Mouse (Mus musculus): Measurements from ENCODE around the gene Gm3417.
A peak's percentile ranks its signal among the peaks of the same experiment; 100 is the strongest.
"Not testable (repeated sequence)": the region's sequence is repeated elsewhere in the genome, so short reads cannot be mapped to it uniquely, and the experiment has no call there.

Gene Gm3417

GRCm38 (mm10) chr17:14978362-14979038 is at the start of gene Gm3417, which contains the start of gene 9030025P20Rik:
Gm3417 (minus strand) TSS chr17:14978790.
9030025P20Rik (plus strand) TSS chr17:14978468.
- DNase-seq (ENCODE audit: low spot score in 2 of 2): not testable (repeated sequence)

DNA sequence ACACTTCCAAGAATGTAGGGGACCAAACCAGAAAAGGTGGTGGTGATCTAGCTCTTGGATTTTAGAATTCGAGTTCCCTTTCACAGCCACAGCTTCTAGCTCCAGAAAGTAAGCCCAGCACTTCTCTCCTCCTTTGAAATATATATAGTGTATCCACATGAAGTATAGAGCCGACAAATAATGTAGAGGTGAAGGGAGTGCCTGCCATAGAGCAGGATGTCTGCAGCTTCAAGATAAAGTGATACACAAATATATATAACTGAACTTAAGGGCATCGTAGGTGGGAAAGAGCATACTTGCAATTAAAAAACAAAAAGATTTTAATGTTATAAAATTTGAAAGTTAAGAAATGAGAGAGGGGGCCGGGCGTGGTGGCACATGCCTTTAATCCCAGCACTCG is 46.9 kb upstream of the Gm3417 start:
- DNase-seq (ENCODE audit: low spot score in 2 of 2): not testable (repeated sequence)

DNA sequence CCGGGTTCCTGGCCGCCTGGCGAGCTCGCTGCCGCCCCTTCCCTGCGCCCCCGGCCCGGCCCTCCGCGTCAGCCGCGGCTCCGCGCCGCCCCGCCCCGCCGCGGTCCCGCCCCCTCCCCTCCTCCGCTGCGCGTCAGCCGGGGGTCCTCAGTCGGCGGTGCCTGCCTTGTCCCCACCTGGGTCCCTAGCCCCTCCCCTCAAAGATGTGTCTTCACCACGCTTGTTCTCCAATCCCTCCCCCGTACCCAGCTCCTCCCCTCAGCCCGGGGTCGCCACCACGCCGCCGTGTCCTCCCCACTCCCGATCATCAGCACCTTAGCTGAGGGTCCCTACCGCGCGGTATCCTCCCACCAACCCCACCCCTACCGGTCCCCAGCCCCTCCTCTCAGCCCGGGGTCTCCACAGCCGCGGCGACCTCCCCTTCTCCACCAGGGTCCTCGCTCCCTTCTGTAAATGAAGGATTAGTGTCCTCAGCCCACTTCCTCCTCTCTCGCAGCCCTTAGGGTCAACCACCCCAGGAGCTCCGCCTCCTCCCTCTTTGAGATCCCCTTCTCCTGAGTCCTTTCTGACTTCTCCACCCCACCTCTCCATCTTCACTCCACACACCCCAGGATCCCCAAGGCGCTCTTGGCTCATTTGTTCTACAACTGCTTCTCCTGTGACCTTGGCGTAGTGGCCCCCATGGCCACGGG is 46.1 kb upstream of the Gm3417 start:
- DNase-seq (ENCODE audit: low spot score in 2 of 2): not testable (repeated sequence)

DNA sequence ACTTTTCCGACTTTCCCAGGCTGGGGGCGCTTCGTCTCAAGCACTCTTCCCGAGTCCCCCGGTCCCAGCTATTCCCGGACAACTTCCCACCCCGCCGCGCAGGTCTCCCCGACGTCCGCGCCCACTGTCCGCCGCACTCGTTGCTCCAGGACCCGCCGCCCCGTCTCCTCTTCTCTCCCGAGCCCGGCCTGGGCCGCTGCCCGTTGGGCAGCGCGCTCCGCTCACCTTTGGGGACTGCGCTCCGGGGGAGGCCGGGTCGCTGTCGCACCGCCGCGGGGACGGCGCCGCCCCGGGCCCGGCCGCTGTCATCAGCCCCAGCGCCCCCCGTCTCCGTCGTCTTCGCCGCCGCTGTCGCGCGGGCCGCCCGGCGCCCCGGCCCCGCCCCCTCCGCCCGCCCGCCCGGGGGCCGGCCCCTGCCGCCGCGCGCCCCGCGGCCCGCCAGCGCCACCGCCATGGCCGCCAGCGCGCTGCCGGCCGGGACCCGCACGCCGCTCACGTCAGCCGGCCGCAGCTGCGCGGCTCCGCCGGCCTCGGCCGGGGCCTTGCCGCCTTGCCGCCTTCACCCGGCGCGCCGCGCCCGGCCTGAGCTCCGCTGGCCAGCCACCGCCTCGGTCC is 45.4 kb upstream of the Gm3417 start:
- not testable (repeated sequence) for DNase-seq (ENCODE audit: low spot score in 2 of 2)

DNA sequence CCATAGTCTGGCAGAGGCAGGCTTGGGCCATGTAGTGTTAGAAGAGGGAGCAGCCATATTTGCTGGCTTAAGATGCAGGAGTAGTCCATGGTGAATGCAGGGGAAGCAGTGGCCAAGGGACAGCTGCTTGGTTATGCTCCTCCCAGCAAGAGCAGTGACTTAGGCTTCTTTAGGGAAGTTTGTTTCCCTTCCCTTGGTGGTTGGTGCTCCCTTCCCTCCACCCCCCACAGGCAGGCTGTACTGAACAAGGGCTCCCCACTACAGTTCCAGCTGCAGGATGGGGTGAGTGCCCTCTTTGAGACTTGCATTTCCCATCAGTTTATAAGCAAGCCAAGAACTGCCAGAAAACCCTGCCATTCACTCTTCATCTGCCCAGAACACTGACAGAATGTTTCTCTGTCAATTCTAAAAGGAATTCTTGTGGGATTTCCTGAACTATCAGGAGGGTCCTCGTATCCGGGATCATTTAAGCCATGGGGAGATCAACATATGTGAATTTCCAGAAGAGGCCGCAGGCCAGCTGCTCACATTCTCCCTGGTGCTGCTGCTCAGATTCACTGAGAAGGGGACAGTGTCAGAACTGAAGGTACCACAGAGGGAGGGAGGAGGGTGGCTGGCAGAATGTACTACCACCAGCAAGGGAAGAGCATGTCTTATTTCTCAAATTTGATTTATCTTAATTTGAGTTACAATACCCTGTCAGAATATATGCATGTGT is 43.1 kb upstream of the Gm3417 start:
- DNase-seq (ENCODE audit: low spot score in 2 of 2): peak in 1 of 2 experiments; percentile 1

GRCm38 (mm10) chr17:15009706-15010413 is 31.3 kb upstream of the Gm3417 start, which contains the start of gene Gm3435:
Gm3435 (plus strand) TSS chr17:15010176.
- not testable (repeated sequence) for DNase-seq (ENCODE audit: low spot score in 2 of 2)

- DNase-seq (ENCODE audit: low spot score in 2 of 2): not testable (repeated sequence)
Observed at GRCm38 (mm10) chr17:15009088-15009487, 30.5 kb upstream of the Gm3417 start.

DNA sequence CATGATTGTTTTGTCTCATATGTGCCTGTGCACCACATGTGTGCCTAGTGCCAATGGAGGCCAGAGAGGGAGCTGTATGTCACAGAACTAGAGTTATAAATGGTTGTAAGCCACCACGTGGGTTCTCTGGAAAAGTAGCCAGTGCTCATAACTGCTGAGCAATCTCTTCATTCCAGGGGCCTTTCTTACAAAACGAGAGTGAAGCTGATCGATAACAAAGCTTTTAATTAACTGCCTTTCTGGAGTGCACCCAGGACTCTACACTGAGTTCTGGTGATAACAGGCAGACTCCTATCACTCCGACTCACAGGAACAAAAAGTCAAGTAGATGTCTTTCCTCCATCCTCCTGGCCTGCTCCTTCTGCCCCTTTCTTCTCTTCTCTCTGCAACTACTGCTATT is 21.5 kb upstream of the Gm3417 start:
- DNase-seq (ENCODE audit: low spot score in 2 of 2): not testable (repeated sequence)

- not testable (repeated sequence) for DNase-seq (ENCODE audit: low spot score in 2 of 2)
Observed at GRCm38 (mm10) chr17:14994140-14994539, 15.6 kb upstream of the Gm3417 start.

- not testable (repeated sequence) for DNase-seq (ENCODE audit: low spot score in 2 of 2)
Observed at GRCm38 (mm10) chr17:14993139-14993832, 14.7 kb upstream of the Gm3417 start.

DNA sequence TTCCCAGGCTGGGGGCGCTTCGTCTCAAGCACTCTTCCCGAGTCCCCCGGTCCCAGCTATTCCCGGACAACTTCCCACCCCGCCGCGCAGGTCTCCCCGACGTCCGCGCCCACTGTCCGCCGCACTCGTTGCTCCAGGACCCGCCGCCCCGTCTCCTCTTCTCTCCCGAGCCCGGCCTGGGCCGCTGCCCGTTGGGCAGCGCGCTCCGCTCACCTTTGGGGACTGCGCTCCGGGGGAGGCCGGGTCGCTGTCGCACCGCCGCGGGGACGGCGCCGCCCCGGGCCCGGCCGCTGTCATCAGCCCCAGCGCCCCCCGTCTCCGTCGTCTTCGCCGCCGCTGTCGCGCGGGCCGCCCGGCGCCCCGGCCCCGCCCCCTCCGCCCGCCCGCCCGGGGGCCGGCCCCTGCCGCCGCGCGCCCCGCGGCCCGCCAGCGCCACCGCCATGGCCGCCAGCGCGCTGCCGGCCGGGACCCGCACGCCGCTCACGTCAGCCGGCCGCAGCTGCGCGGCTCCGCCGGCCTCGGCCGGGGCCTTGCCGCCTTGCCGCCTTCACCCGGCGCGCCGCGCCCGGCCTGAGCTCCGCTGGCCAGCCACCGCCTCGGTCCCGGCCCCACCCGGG is 14.0 kb upstream of the Gm3417 start:
- not testable (repeated sequence) for DNase-seq (ENCODE audit: low spot score in 2 of 2)

DNA sequence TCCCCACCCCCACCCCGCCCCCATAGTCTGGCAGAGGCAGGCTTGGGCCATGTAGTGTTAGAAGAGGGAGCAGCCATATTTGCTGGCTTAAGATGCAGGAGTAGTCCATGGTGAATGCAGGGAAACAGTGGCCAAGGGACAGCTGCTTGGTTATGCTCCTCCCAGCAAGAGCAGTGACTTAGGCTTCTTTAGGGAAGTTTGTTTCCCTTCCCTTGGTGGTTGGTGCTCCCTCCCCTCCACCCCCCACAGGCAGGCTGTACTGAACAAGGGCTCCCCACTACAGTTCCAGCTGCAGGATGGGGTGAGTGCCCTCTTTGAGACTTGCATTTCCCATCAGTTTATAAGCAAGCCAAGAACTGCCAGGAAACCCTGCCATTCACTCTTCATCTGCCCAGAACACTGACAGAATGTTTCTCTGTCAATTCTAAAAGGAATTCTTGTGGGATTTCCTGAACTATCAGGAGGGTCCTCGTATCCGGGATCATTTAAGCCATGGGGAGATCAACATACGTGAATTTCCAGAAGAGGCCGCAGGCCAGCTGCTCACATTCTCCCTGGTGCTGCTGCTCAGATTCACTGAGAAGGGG is 11.6 kb upstream of the Gm3417 start:
- not testable (repeated sequence) for DNase-seq (ENCODE audit: low spot score in 2 of 2)

GRCm38 (mm10) chr17:14977718-14978361 is 750 bp downstream of the Gm3417 start:
- DNase-seq (ENCODE audit: low spot score in 2 of 2): not testable (repeated sequence)

DNA sequence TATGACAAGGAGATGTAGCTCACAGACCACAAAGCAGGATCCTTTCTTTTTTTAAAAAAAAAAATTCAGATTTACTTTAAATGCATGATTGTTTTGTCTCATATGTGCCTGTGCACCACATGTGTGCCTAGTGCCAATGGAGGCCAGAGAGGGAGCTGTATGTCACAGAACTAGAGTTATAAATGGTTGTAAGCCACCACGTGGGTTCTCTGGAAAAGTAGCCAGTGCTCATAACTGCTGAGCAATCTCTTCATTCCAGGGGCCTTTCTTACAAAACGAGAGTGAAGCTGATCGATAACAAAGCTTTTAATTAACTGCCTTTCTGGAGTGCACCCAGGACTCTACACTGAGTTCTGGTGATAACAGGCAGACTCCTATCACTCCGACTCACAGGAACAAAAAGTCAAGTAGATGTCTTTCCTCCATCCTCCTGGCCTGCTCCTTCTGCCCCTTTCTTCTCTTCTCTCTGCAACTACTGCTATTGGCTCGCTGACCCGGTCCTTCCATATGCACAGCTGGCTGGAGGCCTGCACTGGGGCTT is 10.1 kb downstream of the Gm3417 start:
- not testable (repeated sequence) for DNase-seq (ENCODE audit: low spot score in 2 of 2)

- DNase-seq (ENCODE audit: low spot score in 2 of 2): not testable (repeated sequence)
Observed at GRCm38 (mm10) chr17:14961557-14962154, 16.9 kb downstream of the Gm3417 start.

DNA sequence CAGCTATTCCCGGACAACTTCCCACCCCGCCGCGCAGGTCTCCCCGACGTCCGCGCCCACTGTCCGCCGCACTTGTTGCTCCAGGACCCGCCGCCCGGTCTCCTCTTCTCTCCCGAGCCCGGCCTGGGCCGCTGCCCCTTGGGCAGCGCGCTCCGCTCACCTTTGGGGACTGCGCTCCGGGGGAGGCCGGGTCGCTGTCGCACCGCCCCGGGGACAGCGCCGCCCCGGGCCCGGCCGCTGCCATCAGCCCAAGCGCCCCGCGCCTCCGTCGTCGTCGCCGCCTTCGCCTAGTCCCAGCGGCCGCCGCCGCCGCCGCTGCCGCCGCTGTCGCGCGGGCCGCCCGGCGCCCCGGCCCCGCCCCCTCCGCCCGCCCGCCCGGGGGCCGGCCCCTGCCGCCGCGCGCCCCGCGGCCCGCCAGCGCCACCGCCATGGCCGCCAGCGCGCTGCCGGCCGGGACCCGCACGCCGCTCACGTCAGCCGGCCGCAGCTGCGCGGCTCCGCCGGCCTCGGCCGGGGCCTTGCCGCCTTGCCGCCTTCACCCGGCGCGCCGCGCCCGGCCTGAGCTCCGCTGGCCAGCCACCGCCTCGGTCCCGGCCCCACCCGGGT is 17.5 kb downstream of the Gm3417 start, which contains the start of gene Phf10:
Gene Phf10 (minus strand): TSS at position 323 of the 606 bp plus-strand sequence.
- DNase-seq (ENCODE audit: low spot score in 2 of 2): peak in 1 of 2 experiments; percentile 53

DNA sequence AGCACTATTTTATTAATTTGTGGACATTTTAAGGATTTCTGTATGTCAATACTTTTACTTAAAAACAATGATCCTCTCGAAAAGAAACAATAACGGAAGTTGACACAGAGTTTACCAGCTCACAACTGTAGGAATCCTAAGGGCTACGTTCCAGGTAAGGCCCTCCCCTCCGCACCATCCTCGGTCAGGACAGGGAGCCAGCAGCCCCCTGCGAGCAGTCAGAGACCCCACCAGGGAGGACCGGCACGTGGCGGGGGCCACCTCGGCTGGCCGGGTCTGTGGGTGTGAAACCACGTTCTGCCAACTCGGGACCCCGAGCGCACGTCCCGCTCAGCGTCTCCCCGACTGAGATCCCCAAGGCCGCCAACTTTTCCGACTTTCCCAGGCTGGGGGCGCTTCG is 18.1 kb downstream of the Gm3417 start:
- DNase-seq (ENCODE audit: low spot score in 2 of 2): peak in 1 of 2 experiments; percentile 37

DNA sequence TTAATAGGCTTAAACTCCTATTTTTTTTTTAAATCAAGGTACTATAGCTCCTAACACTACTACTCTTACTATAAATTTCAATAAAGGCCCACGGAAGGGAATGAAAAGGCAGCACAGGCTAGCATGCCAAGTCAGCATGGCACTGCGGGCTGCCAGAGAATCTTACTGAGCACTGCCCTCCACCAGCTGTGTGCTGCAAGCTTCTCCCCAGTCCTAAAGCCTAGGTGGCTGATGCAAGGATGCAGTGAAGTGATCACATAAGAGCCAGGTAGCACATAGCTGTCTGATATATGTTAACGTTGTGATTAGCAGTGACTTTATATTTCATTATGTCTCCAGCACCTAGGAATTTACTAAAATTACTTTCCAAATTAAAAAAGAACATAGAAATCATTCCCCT is 18.6 kb downstream of the Gm3417 start:
- no peak for DNase-seq (ENCODE audit: low spot score in 2 of 2)

Data from urinary bladder, adult 18-20 months (tissue).